Mouse (Mus musculus) neutrophil, adult 83 days (primary cell): ENCODE results near the gene Gad1. TPM values are rescaled to one million over a fixed set of nuclear protein-coding genes. Genes with fewer than 3 reads are reported as not detected.

Experiments
- total RNA-seq, 2 experiments: library from RNA; stranded (reverse); gene quantifications; one replicate each; pipeline ENCODE4 v1.2.4; 2023

Gad1 gene
- under 1 TPM in 1 of 2 experiments, not detected in 1; 0.26 TPM for total RNA-seq

DNA sequence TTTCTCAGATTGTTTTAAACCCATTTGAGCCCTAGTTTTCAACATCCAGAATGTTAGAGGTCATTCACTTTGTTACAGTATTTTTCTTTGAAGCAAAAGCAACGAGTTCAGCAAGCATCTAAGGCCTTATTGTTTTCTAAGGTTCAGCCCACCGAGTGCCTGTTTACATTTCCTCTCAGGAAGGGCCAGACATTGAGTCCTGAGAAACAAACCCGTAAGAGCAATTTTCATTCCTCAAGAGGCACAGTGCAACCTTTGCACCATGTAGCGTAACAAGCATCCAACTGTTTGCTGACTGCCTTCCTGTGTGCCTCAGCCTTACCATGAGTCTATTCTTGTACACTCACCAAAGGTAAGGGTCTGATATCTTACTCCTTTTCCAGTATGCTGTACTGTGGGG is at the start of gene Gad1:
TSS of gene Gad1 (plus strand) at position 301 of the 400 bp plus-strand sequence.

DNA sequence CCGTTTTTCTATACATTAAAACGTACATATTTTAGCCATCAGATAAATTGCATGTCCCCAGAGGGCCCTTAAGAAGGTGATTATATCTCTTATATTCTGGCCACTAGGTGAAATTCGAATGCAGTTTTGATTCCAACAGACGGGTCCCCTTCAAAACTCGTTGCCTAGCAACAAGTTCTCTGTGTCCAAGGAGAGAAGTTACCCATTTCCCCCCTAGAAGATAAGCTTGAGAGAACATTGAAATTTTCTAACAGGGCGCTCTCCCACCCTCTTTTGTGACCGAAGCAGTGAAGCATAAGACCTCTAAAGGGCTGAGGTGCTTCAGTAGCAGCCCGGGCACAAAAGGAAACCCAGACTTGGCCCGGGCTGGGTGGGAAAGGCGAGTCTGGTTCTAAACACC is 44.4 kb upstream of the Gad1 start, which contains the start of gene Erich2:
TSS of gene Erich2 (plus strand) at position 324 of the 400 bp plus-strand sequence.

Other genes starting within 250 kb of the Gad1 start
- not detected for gene Sp5, start 78.1 kb upstream of the Gad1 start, total RNA-seq
- gene Erich2, start 44.3 kb upstream of the Gad1 start, total RNA-seq, result not detected
- 10 to 100 TPM; 50.9 to 52.9 TPM for gene Gorasp2, start 108.5 kb downstream of the Gad1 start, total RNA-seq
- gene Gm26558, start 109.0 kb downstream of the Gad1 start, total RNA-seq, result not detected